Mouse (Mus musculus) heart, embryonic 11.5 days (tissue): ENCODE data around the gene Csad. TPM values are rescaled to one million over a fixed set of nuclear protein-coding genes. Genes with fewer than 3 reads are reported as not detected.
"Not testable (repeated sequence)": the region's sequence is repeated elsewhere in the genome, so short reads cannot be mapped to it uniquely, and the experiment has no call there.

Experiments
- ATAC-seq: fragments of 200-750 bp; cut with Nextera tagmentation; replicated peaks from 2 replicates; pipeline ENCODE4 v1.8.0; 2017; ENCODE audit warnings: moderate library complexity; ENCODE audit not compliant: insufficient number of reproducible peaks, low FRiP score, low TSS enrichment
- H3K27ac ChIP-seq: fragments of 300-500 bp; sonication (generic); 2 replicates; pipeline ENCODE4 v1.5.1; 2014; ENCODE audit warnings: mild to moderate bottlenecking, low read depth, low read length
- H3K27me3 ChIP-seq: fragments of 300-500 bp; sonication (generic); 2 replicates; pipeline ENCODE4 v1.6.1; 2014; ENCODE audit warnings: mild to moderate bottlenecking, low read length, mixed read lengths; ENCODE audit not compliant: control insufficient read depth, insufficient read depth
- H3K36me3 ChIP-seq: fragments of 300-500 bp; sonication (generic); 2 replicates; pipeline ENCODE4 v1.6.1; 2014; ENCODE audit warnings: mild to moderate bottlenecking, low read length, moderate library complexity, mixed read lengths; ENCODE audit not compliant: control insufficient read depth, insufficient read depth
- H3K4me1 ChIP-seq: fragments of 300-500 bp; sonication (generic); 2 replicates; pipeline ENCODE4 v1.6.1; 2014; ENCODE audit warnings: low read length; ENCODE audit not compliant: control insufficient read depth, insufficient read depth
- H3K4me2 ChIP-seq: fragments of 300-500 bp; sonication (generic); 2 replicates; pipeline ENCODE4 v1.6.1; 2014; ENCODE audit warnings: mild to moderate bottlenecking, moderate library complexity
- H3K4me3 ChIP-seq: fragments of 300-500 bp; sonication (generic); 2 replicates; pipeline ENCODE4 v1.5.1; 2014; ENCODE audit warnings: low read depth, low read length
- H3K9ac ChIP-seq: fragments of 300-500 bp; sonication (generic); 2 replicates; pipeline ENCODE4 v1.6.1; 2014; ENCODE audit warnings: mild to moderate bottlenecking, low read depth, low read length, moderate library complexity
- H3K9me3 ChIP-seq: fragments of 300-500 bp; sonication (generic); replicated peaks from 2 replicates; pipeline ENCODE4 v1.6.1; 2016; ENCODE audit warnings: low read length; ENCODE audit not compliant: control insufficient read depth
- WGBS: fragments of 180-500 bp; shearing (Covaris S2); extraction: QIAGEN DNeasy Blood & Tissue Kit; methylation state at CpG from one replicate; pipeline ENCODE4 v1.1.7; 2014; ENCODE audit not compliant: insufficient replicate concordance; 5-methylcytosine and 5-hydroxymethylcytosine counted together
- polyA plus RNA-seq: library from polyadenylated mRNA; unstranded; fragments of >200 nt; fragmentation: Nextera tagmentation; extraction: Ambion mirVana; gene quantifications from 2 replicates; pipeline ENCODE4 v1.2.1, GENCODE M21; 2014

The Csad gene
- polyA plus RNA-seq, 1 experiment from 2014 or later: 33.4 TPM

- H3K9me3 ChIP-seq: no peaks in the 10 kb centered on the region
- no peak overlapping the region for H3K4me3 ChIP-seq
- 12% methylated on average over 9 of the region's 9 CpGs for WGBS
- no peak overlapping the region for H3K9ac ChIP-seq
- no peak overlapping the region for H3K27ac ChIP-seq
- no peaks in the 10 kb centered on the region for H3K36me3 ChIP-seq
- H3K4me2 ChIP-seq: no peak overlapping the region
- H3K4me1 ChIP-seq: peaks cover 25% of the 10 kb centered on the region
- H3K27me3 ChIP-seq: peaks cover 31% of the 10 kb centered on the region
- ATAC-seq: no peak; the same call in 1 of the 2 replicates
These were observed 34.7 kb upstream of the Csad start for GRCm38 (mm10) chr15:102239260-102239590.

GRCm38 (mm10) chr15:102238543-102239259 is 34.2 kb upstream of the Csad start:
- H3K4me1 ChIP-seq: peaks cover 20% of the 10 kb centered on the region
- no peak overlapping the region for H3K4me2 ChIP-seq
- no peaks in the 10 kb centered on the region for H3K9me3 ChIP-seq
- no peak for ATAC-seq
- 77% methylated on average over 14 of the region's 14 CpGs for WGBS
- H3K27ac ChIP-seq: no peak overlapping the region
- H3K4me3 ChIP-seq: no peak overlapping the region
- no peak overlapping the region for H3K9ac ChIP-seq
- peaks cover 26% of the 10 kb centered on the region for H3K27me3 ChIP-seq
- H3K36me3 ChIP-seq: no peaks in the 10 kb centered on the region

GRCm38 (mm10) chr15:102235371-102236027 is 31.0 kb upstream of the Csad start:
- H3K36me3 ChIP-seq: no peaks in the 10 kb centered on the region
- H3K4me3 ChIP-seq: no peak overlapping the region
- WGBS: 25% methylated on average over 21 of the region's 21 CpGs
- H3K9ac ChIP-seq: peak overlapping the region; percentile 46; the same call in 1 of the 2 replicates
- H3K4me1 ChIP-seq: peaks cover 11% of the 10 kb centered on the region
- no peak for ATAC-seq
- no peak overlapping the region for H3K27ac ChIP-seq
- no peaks in the 10 kb centered on the region for H3K9me3 ChIP-seq
- 0 out of 2 replicates have a peak, but pooled peaks cover 6% of the 10 kb centered on the region for H3K27me3 ChIP-seq
- peak overlapping the region; percentile 54 for H3K4me2 ChIP-seq

GRCm38 (mm10) chr15:102233896-102234295 is 29.4 kb upstream of the Csad start:
- no peak overlapping the region for H3K4me2 ChIP-seq
- H3K36me3 ChIP-seq: no peaks in the 10 kb centered on the region
- H3K9ac ChIP-seq: no peak overlapping the region
- ATAC-seq: no peak
- H3K27ac ChIP-seq: no peak overlapping the region
- no peaks in the 10 kb centered on the region for H3K9me3 ChIP-seq
- 0 out of 2 replicates have a peak, but pooled peaks cover 2% of the 10 kb centered on the region for H3K27me3 ChIP-seq
- H3K4me3 ChIP-seq: no peak overlapping the region
- 23% methylated on average over 2 of the region's 2 CpGs for WGBS
- H3K4me1 ChIP-seq: peaks cover 11% of the 10 kb centered on the region

- no peak overlapping the region for H3K4me3 ChIP-seq
- H3K9me3 ChIP-seq: no peaks in the 10 kb centered on the region
- no peak overlapping the region for H3K4me2 ChIP-seq
- ATAC-seq: no peak
- H3K4me1 ChIP-seq: peaks cover 11% of the 10 kb centered on the region
- H3K9ac ChIP-seq: no peak overlapping the region
- no peaks in the 10 kb centered on the region for H3K36me3 ChIP-seq
- H3K27me3 ChIP-seq: 0 out of 2 replicates have a peak, but pooled peaks cover 2% of the 10 kb centered on the region
- H3K27ac ChIP-seq: no peak overlapping the region
- 84% methylated on average over 7 of the region's 7 CpGs for WGBS
These were observed 28.2 kb upstream of the Csad start for GRCm38 (mm10) chr15:102232764-102233163.

- peak; percentile 25; the same call in 1 of the 2 replicates for ATAC-seq
- 0 out of 2 replicates have a peak, but pooled peaks cover 2% of the 10 kb centered on the region for H3K27me3 ChIP-seq
- WGBS: 21% methylated on average over 6 of the region's 6 CpGs
- no peak within 1 kb of the TSS for H3K4me3 ChIP-seq
- no peaks in the 10 kb centered on the region for H3K36me3 ChIP-seq
- 0 out of 2 replicates have a peak within 1 kb of the TSS, but pooled peaks have one; percentile 49 for H3K9ac ChIP-seq
- H3K4me2 ChIP-seq: no peak within 1 kb of the TSS
- H3K9me3 ChIP-seq: no peaks in the 10 kb centered on the region
- H3K4me1 ChIP-seq: peaks cover 11% of the 10 kb centered on the region
- H3K27ac ChIP-seq: 0 out of 2 replicates have a peak within 1 kb of the TSS, but pooled peaks have one; percentile 15
These were observed 27.2 kb upstream of the Csad start, which contains the start of gene Itgb7 for GRCm38 (mm10) chr15:102231748-102232147. Gene Itgb7, minus strand, starts transcription at chr15:102231944.

GRCm38 (mm10) chr15:102230408-102231321 is 26.1 kb upstream of the Csad start:
- no peak overlapping the region for H3K4me3 ChIP-seq
- no peak overlapping the region for H3K4me2 ChIP-seq
- 75% methylated on average over 17 of the region's 17 CpGs for WGBS
- ATAC-seq: no peak
- H3K27me3 ChIP-seq: 0 out of 2 replicates have a peak, but pooled peaks cover 2% of the 10 kb centered on the region
- no peak overlapping the region for H3K27ac ChIP-seq
- H3K9me3 ChIP-seq: no peaks in the 10 kb centered on the region
- no peaks in the 10 kb centered on the region for H3K36me3 ChIP-seq
- H3K4me1 ChIP-seq: peaks cover 8% of the 10 kb centered on the region
- no peak overlapping the region for H3K9ac ChIP-seq

GRCm38 (mm10) chr15:102225619-102226018 is 21.1 kb upstream of the Csad start:
- not testable (repeated sequence) for H3K27ac ChIP-seq, ATAC-seq, H3K9ac ChIP-seq, H3K36me3 ChIP-seq, H3K9me3 ChIP-seq, H3K4me2 ChIP-seq, H3K4me1 ChIP-seq, H3K4me3 ChIP-seq
- peaks cover 24% of the 10 kb centered on the region for H3K27me3 ChIP-seq
- 60% methylated on average over 6 of the region's 6 CpGs for WGBS
